Mouse (Mus musculus): ENCODE data around the gene Chd6. TPM values are rescaled to one million over a fixed set of nuclear protein-coding genes. Genes with fewer than 3 reads are reported as not detected.

Gene Chd6
- 10 to 100 TPM; 49.0 to 85.3 TPM for total RNA-seq (2021)

DNA sequence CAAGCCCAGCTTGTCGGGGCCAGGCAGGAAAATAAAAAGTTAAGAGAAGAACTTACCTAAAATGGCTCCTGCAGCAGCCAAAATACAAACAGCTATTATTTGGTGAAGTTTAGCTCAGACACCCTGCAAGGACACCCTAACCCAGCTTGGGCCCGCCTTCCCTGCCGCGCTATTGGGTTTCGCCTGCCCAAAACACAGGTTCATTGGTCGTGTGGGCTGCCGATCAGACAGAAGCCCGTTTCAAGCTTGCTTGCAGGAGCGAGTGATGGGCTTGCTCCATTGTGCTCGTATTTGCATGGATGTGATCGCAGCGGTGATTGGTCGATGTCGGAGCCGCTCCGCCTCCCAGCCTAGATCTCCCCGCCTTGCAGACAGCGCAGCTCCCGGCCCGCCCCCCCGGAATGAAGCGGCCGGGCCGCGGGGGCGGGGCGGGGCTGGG, at the start of gene Chd6:
Chd6 (minus strand) TSS at position 143 of the 439 bp plus-strand sequence.
- intact Hi-C loops (cut with DNase I), result no loop called here
- DNase-seq, result peak; percentile 99

GRCm38 (mm10) chr2:161150004-161150842, 41.3 kb upstream of the Chd6 start:
- no peak for DNase-seq
- intact Hi-C loops (cut with DNase I), result no loop called here

- intact Hi-C loops (cut with DNase I), result no loop called here
- DNase-seq, result no peak
Observed at GRCm38 (mm10) chr2:161148428-161149020, 39.6 kb upstream of the Chd6 start.

GRCm38 (mm10) chr2:161147656-161148427, 39.0 kb upstream of the Chd6 start:
- intact Hi-C loops (cut with DNase I), result no loop called here
- DNase-seq, result no peak

- intact Hi-C loops (cut with DNase I), result no loop called here
- DNase-seq, result no peak
Observed at GRCm38 (mm10) chr2:161144799-161145198, 35.9 kb upstream of the Chd6 start.

DNA sequence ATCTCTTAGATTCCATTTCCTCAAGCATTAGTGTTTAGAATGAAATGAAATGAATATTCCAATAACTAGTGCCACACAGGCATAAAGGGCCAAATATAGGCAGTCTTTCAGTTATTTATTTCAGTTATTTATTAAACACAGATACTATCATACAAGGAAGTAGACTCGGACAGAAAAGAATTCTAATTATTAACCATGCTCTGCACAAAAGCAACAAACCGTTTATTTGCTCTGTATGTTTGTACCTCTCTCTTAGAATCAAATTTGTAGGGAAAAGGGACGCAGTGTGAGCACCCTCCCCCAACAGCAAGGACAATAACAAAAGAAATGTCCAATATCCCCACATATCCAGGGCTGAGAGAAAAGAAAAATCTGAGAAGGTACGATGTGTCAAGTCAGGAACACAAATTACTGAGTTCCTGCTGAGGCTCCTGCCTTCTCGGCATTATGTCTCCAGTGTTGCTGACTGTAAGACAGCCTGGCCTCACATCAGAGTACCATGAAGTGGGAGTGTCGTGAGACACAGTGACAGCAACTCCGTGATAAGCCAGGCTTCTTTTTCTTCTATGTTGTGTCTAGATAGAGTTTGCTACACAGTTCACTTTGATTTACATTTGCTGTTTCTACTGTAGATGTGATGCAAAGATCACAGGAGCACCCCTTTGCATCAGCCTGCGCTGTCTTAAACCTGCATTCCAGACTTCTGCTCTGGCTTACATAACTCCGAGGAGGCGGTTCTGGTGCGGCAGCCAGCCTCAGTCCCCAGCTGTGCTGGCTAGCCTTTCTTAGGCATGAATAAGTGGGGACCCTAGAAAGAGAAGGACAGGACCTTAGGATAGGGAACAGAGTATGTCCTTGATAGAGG, 30.0 kb upstream of the Chd6 start:
- no peak for DNase-seq
- intact Hi-C loops (cut with DNase I), result no loop called here

DNA sequence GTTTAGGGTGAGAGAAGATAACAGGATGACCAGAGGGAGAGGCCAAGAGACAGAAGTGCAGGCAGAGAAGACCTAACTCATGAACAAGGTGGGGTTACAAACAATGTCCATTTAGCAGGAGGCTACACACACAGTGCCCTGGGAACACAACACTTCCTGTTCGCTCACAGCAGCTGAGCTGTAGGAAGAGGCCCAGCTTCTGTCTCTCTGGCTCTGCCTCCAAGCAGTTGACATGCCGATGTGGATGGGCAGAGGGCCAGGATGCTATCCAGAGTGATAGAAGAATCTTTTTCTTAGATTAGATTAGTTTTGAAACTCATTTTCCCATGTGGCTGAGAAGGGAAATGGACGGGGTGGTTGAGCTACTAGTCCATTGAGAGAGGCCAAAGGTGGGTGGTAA, 28.1 kb upstream of the Chd6 start:
- intact Hi-C loops (cut with DNase I), result no loop called here
- DNase-seq, result no peak

DNA sequence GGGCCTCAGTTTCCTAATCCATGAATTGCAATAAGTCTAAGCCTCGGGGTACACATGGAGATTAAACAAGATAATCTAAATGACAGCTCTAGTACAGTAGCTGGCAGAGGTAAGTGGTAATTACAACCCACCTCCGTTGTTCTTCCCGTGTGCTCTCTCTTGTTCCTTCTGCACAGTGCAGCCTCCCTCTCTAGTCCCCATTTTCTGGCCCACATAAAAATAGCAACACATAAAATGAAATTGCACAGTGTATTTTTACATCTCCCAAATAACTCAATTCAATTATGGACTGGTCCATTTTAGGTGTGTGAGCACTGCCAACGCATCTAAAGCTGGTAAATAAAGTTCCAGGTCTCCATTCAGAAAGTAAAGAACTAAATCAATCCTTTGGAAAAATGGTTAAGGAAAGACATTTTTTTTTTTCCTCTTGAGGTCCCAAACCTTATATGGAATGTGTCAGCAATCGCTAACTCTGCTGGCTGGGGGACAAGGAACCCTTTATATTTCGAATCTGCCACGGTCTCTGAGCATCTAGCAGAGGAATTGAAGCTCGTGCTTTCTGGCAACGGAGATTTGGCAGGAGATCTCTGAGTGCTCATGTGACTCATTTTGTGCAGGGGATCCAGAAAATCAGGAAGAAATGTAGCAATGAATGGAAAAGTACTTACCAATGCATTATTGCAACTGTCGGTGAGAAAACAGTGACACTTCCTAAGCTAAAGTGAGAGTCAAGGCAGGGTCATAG, 19.7 kb upstream of the Chd6 start:
- intact Hi-C loops (cut with DNase I), result no loop called here
- peak in 1 of 2 experiments; percentile 17 for DNase-seq

GRCm38 (mm10) chr2:161112011-161112410, 3.1 kb upstream of the Chd6 start:
- DNase-seq, result peak; percentile 28 to 37
- intact Hi-C loops (cut with DNase I), result loop anchor here (5.0 kb wide), 1 partner anchor 65 kb away; no protein-coding TSS in a partner anchor

DNA sequence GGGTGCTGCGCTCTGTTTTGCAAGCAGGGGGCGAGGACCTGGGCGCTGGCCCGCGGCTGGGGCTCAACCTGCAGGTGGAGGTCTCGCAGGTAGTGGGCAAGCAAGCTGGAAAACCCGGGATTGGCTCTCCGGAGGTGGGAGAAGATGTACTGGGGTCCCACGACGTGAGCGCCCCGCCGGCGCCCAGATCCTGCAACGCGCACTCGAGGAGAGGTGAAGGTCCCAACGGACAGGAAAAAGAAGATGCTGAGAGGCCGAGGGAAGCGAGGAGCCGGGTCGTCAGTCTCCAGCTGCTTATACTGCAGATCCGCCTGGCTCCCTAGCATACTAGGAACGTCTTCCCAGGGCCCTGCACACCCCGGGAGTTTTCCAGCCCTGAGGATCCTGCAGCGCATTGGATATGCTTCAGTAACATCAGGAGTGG, 535 bp upstream of the Chd6 start:
- no peak for DNase-seq
- intact Hi-C loops (cut with DNase I), result no loop called here

DNA sequence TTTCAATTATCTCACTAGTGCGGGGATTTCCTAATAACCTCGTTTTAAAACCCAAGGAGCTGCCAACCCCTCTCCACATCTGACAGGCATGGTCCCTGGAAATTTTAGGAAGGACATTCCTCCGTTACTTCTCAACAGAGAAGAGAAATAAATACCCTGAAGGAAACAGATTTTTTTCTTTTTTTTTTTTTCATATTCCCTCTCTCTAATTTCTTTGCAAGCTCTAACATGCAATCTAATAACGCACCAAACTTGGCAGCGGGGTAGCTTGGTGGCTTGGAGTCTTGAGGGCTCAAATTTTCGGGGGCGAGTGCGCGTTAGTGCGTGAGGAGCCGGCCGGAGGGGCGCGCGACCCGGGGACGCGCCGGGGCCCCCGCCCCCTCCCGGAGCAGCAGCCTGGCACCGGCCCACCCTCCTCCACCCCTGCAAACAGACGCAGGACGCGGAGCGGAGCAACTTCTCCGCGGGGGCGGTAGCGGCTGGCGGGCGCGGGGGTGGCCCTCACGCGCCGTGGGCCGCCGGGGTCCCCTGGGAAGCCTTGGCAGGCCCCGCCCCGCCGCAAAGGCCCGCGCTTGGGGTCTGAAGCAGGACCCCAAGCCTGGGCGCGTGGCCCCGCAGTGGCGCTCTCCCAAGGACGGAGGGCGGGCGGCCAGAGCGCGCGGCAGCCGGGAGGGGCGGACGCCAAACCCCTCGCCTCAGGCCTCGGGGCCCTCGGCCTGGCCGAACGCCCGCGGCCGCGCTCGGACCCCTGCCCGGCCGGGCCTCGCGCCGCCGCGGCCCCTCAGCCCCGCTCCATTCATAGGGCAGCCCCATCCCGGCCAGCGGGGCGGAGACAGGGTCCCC, 569 bp downstream of the Chd6 start:
- DNase-seq, result peak; percentile 60 to 63
- intact Hi-C loops (cut with DNase I), result no loop called here

DNA sequence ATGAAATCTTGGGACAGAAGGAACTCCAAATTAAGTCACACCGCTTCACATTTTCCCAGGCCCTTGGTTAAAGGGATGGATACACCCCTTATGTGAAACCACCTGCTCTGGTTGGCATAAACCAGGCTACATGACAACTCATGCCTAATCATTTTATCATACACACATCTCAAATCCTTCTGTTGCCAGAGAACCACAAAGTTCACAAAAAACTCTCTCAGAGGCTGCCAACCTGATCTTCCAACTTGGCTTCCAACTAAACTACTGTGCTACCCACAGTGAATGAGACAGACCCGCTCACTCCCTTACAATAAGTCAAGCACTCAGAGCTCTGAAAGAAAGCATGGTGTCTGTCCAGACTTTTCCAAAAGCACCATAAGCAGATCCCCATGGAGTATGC, 1.6 kb downstream of the Chd6 start:
- intact Hi-C loops (cut with DNase I), result no loop called here

GRCm38 (mm10) chr2:161103769-161104168, 5.1 kb downstream of the Chd6 start:
- intact Hi-C loops (cut with DNase I), result no loop called here
- DNase-seq, result no peak

More for the DNA sequence above, 1.6 kb downstream of the Chd6 start:
- DNase-seq, result no peak

DNA sequence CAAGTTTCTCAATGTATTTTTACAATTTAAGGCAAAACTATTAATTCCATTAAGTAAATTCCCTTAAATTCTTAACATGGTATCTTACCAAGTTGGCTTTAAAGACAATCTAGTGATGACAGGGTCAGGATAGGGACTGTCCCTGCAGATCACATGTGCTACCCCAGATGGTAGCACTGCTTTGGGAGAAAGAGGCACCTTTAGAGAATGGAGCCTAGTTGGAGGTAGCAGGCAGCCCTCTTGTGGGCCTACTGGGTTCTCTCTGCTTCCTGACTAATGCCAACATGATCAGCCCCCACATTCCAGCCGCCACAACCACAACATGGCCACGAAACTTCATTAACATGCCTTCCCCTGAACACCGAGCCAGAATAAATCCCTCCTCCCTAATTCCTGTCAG, 6.8 kb downstream of the Chd6 start:
- no peak for DNase-seq
- intact Hi-C loops (cut with DNase I), result no loop called here

DNA sequence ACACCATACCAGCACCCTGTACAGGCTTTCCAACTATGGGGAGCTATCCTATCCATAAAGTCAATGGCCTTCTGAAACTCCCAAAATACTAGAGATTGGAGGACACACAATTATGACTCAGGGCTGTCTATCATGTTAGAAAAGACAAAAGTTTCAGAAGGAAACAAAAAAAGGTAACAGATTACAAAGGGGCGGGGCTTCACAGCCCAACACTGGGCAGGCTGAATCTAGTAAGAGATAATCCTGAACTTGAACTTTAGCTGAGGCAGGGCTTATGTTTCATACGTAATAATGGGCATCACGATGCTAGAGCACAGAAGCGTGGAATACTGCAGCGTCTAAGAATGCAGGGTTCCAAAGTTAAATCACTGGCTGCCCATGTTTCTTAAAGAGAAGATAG, 11.1 kb downstream of the Chd6 start:
- DNase-seq, result no peak
- intact Hi-C loops (cut with DNase I), result no loop called here

GRCm38 (mm10) chr2:161090746-161091405, 18.0 kb downstream of the Chd6 start:
- DNase-seq, result no peak
- intact Hi-C loops (cut with DNase I), result no loop called here

DNA sequence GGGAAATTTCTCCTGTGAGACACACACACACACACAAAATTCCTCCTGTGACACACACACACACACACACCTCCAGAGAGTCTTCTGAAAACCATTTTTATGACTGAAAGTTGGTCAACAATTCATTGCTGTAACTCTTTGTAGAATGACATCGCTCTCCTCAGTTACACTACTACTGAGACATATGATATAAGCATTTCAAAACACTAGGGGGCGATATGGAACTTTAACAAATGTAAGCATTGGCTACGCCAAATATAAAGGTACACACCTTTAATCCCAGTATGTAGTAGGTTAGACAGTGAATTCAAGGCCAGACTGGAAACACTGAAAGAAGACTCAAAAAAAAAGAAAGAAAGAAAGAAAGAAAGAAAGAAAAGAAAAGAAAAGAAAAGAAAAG, 18.7 kb downstream of the Chd6 start:
- intact Hi-C loops (cut with DNase I), result no loop called here
- DNase-seq, result no peak

GRCm38 (mm10) chr2:161078590-161078989, 30.3 kb downstream of the Chd6 start:
- intact Hi-C loops (cut with DNase I), result no loop called here
- no peak for DNase-seq
